Mouse (Mus musculus) liver, embryonic 16.5 days (tissue): ENCODE data around the gene Nr1d2. TPM values are rescaled to one million over a fixed set of nuclear protein-coding genes. Genes with fewer than 3 reads are reported as not detected.
"Not testable (repeated sequence)": the region's sequence is repeated elsewhere in the genome, so short reads cannot be mapped to it uniquely, and the experiment has no call there.

Source experiments
- ATAC-seq: fragments of 200-750 bp; cut with Nextera tagmentation; 2 replicates; pipeline ENCODE4 v1.8.0; 2017; ENCODE audit warnings: low read depth, mild to moderate bottlenecking, moderate number of reproducible peaks, moderate library complexity
- H3K27ac ChIP-seq: fragments of 300-500 bp; sonication (generic); 2 replicates; pipeline ENCODE4 v1.5.1; 2014; ENCODE audit warnings: mild to moderate bottlenecking, low read length
- H3K27me3 ChIP-seq: fragments of 300-500 bp; sonication (generic); 2 replicates; pipeline ENCODE4 v1.6.1; 2014; ENCODE audit warnings: low read depth, low read length, mixed read lengths; ENCODE audit not compliant: control insufficient read depth, insufficient read depth
- H3K36me3 ChIP-seq: fragments of 300-500 bp; sonication (generic); 2 replicates; pipeline ENCODE4 v1.6.1; 2014; ENCODE audit warnings: mild to moderate bottlenecking; ENCODE audit not compliant: control insufficient read depth, insufficient read depth
- H3K4me1 ChIP-seq: fragments of 300-500 bp; sonication (generic); 2 replicates; pipeline ENCODE4 v1.6.1; 2014; ENCODE audit warnings: low read depth, low read length, mixed read lengths; ENCODE audit not compliant: control insufficient read depth
- H3K4me2 ChIP-seq: fragments of 300-500 bp; sonication (generic); 2 replicates; pipeline ENCODE4 v1.6.1; 2014; ENCODE audit warnings: low read depth, low read length, mixed read lengths
- H3K4me3 ChIP-seq: fragments of 300-500 bp; sonication (generic); 2 replicates; pipeline ENCODE4 v1.5.1; 2014; ENCODE audit warnings: low read depth, mild to moderate bottlenecking, low read length
- H3K9ac ChIP-seq: fragments of 300-500 bp; sonication (generic); 2 replicates; pipeline ENCODE4 v1.6.1; 2014; ENCODE audit warnings: low read depth, low read length
- H3K9me3 ChIP-seq: fragments of 300-500 bp; sonication (generic); replicated peaks from 2 replicates; pipeline ENCODE4 v1.6.1; 2016; ENCODE audit warnings: low read length; ENCODE audit not compliant: control insufficient read depth
- WGBS: fragments of 180-500 bp; shearing (Covaris S2); extraction: QIAGEN DNeasy Blood & Tissue Kit; methylation state at CpG from one replicate; pipeline ENCODE4 v1.1.7; 2014; ENCODE audit not compliant: insufficient replicate concordance; 5-methylcytosine and 5-hydroxymethylcytosine counted together
- polyA plus RNA-seq: library from polyadenylated mRNA; unstranded; fragments of >200 nt; fragmentation: Nextera tagmentation; extraction: Ambion mirVana; gene quantifications from 2 replicates; pipeline ENCODE4 v1.2.1, GENCODE M21; 2015

Gene Nr1d2
- polyA plus RNA-seq, 1 experiment from 2014 or later = 1.7 TPM

DNA sequence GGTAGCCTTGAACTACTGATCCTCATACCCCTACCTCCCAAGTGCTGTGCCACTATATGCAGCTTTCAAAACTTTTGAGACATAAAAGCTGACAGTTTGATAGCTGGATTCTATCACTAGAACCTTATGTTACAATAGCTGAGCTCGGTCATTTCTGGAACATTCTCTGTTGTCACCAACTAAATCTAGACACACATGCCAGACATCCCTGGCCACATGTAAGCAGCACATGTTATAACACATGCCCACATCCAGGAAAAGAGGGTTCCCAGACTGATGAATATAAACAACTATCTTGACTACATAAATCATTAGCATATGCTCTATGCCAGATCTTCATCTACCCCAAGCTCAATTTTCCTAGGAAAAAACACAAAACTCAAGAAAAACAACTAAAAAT is 21.8 kb downstream of the Nr1d2 start:
- H3K9me3 ChIP-seq = no peaks in the 10 kb centered on the region
- no peaks in the 10 kb centered on the region for H3K36me3 ChIP-seq
- no peak for ATAC-seq
- no peak overlapping the region for H3K4me2 ChIP-seq
- no peaks in the 10 kb centered on the region for H3K4me1 ChIP-seq
- H3K27me3 ChIP-seq = no peaks in the 10 kb centered on the region
- no peak overlapping the region for H3K27ac ChIP-seq
- WGBS = 47% methylated on average over 1 of the region's 1 CpGs
- no peak overlapping the region for H3K9ac ChIP-seq
- H3K4me3 ChIP-seq = no peak overlapping the region

DNA sequence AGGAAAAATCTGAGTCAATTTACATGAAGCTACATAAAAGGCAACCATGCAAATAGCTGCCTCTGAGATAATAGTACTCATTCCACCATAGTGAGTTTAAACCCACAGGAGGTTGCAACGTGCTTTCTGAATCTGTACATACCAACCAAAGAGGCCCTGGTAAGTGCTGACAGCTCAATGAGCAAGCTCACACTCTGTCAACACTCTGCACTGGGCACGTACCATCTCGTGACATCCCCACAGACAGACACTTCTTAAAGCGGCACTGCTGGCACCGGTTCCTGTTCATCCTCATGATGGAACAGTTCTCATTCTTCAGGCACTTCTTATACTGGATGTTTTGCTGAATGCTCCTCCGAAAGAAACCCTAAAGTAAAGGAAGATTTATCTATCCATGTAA is 22.5 kb downstream of the Nr1d2 start:
- H3K4me3 ChIP-seq = no peak overlapping the region
- H3K9me3 ChIP-seq = no peaks in the 10 kb centered on the region
- no peak overlapping the region for H3K9ac ChIP-seq
- no peaks in the 10 kb centered on the region for H3K4me1 ChIP-seq
- 70% methylated on average over 6 of the region's 6 CpGs for WGBS
- H3K27me3 ChIP-seq = no peaks in the 10 kb centered on the region
- H3K27ac ChIP-seq = no peak overlapping the region
- ATAC-seq = no peak
- H3K4me2 ChIP-seq = no peak overlapping the region
- no peaks in the 10 kb centered on the region for H3K36me3 ChIP-seq

DNA sequence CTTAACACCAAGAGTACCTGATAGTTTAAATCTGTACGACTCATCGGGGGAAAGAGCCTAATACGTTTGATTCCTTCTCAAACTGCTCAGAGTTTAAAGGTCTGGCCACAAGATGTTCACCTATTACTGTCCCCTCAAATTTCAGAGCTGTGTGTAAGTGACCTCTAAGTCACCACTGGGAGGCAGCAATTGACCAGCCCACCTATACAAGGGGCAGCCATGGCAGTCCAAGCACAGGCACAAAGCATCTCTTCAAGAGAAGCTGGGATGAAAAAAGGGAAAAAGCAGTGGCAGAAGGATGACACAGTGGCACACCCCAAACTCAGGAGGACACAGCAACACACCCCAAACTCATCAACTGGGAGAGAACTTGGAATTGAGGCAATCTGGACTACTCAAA is 28.1 kb downstream of the Nr1d2 start:
- Histone ChIP-seq H3K4me3 (no peak overlapping the region), H3K9ac (no peak overlapping the region), H3K9me3 (no peaks in the 10 kb centered on the region), H3K4me2 (no peak overlapping the region), H3K4me1 (no peaks in the 10 kb centered on the region), H3K36me3 (no peaks in the 10 kb centered on the region), H3K27ac (no peak overlapping the region), H3K27me3 (no peaks in the 10 kb centered on the region)
- 68% methylated on average over 3 of the region's 3 CpGs for WGBS
- no peak for ATAC-seq

DNA sequence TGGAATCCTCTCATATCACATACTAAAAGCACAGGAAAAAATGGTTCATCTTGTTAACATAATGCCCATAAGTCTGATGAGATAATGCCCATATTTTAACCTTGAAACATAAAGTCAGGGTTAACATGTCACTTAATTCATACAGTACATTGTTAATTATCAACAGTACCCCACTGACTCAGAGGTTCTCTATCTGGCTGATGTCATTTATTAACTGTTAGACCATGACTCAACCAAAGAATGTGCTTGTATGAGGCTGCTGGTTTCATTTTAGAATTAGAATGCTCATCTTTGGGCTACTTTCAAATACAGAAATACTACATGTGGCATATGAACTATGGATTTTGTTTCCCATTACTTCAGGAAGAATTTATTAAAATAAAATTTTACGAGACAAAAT is 34.6 kb downstream of the Nr1d2 start:
- WGBS = 53% methylated on average over 1 of the region's 1 CpGs
- not testable (repeated sequence) for H3K9me3 ChIP-seq, H3K4me1 ChIP-seq, ATAC-seq, H3K36me3 ChIP-seq, H3K27me3 ChIP-seq, H3K27ac ChIP-seq, H3K9ac ChIP-seq, H3K4me3 ChIP-seq, H3K4me2 ChIP-seq

DNA sequence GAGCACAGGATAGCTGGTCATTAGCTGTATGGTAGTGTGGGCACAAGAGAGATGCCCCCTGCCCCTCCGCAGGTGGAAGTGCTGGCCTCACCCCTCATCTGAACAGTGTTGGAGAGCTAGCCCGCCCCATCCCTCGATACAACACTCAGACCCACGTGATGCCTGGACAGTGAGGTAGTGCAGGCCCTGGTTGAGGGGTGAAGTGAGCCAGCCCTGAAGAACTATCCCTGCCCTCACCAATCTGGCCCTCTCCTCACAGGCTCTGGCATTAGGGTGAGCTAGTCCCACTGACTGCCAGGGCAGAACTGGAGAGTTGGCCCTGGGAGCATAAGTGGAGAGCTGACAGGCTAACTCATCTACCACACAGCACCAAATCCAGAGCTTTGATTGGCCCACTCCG is 37.5 kb downstream of the Nr1d2 start:
- Histone ChIP-seq H3K9ac (no peak overlapping the region), H3K4me3 (no peak overlapping the region), H3K27me3 (no peaks in the 10 kb centered on the region), H3K27ac (no peak overlapping the region), H3K4me2 (no peak overlapping the region), H3K36me3 (no peaks in the 10 kb centered on the region), H3K9me3 (no peaks in the 10 kb centered on the region), H3K4me1 (no peaks in the 10 kb centered on the region)
- no peak for ATAC-seq
- WGBS = 73% methylated on average over 5 of the region's 5 CpGs

DNA sequence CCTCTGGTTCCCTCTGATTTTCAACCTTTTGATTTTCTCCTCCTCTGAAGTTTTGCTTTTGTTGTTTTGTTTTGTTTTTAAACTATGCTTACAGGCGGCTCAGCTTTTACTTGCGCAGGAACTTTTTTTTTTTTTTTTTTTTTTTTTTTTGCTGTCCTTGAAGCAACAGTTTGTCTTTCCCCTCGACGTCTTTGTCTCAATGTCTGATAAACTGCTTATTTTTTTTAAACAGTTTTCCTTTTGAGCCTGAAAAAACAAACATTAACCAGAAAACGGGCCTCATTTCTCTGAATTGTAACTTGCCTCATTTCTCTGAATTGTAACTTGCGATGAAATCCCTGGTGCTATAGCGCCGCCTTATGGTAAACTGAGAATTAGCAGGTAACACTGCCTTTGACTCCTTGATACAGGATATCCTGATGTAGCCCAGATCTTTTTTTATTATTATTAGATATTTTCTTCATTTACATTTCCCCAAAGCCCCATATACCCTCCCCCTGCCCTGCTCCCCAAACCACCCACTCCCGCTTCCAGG is 52.0 kb downstream of the Nr1d2 start:
- Histone ChIP-seq H3K27ac (no peak overlapping the region), H3K4me2 (no peak overlapping the region), H3K4me3 (no peak overlapping the region), H3K9me3 (no peaks in the 10 kb centered on the region), H3K27me3 (no peaks in the 10 kb centered on the region), H3K9ac (no peak overlapping the region), H3K36me3 (no peaks in the 10 kb centered on the region), H3K4me1 (no peaks in the 10 kb centered on the region)
- WGBS = 28% methylated on average over 9 of the region's 9 CpGs
- ATAC-seq = no peak

DNA sequence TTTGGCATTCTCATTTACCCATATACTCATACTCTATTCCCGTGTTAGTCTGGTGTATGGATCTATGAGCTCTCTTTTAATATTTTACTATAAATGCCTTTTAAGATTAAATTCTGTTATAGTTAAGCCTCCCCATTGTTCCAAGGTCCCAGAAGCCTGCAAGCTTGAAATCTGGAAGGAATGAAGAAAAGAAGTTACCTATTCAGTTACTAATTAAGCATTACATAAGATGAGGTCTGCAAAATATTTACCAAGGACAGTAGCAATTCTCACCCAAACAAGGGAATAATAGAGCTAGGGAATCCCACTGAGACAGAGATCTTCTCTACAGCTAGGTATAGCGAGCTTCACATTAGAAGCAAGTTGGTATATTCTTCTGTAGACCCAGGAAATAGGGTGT is 61.4 kb downstream of the Nr1d2 start:
- not testable (repeated sequence) for H3K9me3 ChIP-seq, H3K27me3 ChIP-seq, H3K9ac ChIP-seq, H3K36me3 ChIP-seq, ATAC-seq, H3K4me2 ChIP-seq, H3K4me1 ChIP-seq, H3K27ac ChIP-seq, H3K4me3 ChIP-seq
- 44% methylated on average over 2 of the region's 2 CpGs for WGBS

DNA sequence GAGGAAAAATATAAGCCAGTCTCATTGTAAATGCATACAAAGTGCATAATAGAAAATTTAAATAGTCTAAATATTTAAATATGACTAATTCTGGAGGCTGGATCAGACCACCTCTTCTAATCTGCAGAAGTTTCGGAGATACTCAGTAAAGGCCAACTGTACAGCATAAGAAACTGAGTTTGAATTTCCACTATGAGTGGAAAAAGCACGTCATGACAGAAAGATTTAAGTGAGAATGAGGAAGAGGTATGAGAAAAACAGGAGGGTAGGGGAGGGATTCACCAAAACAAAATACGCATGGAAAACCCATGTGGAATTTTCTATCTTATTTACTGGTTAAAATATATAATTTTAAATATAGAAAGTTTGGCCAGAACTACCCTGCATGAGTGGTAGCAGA is 71.3 kb downstream of the Nr1d2 start:
- Histone ChIP-seq H3K27ac (no peak overlapping the region), H3K9ac (no peak overlapping the region), H3K4me1 (no peaks in the 10 kb centered on the region), H3K9me3 (no peaks in the 10 kb centered on the region), H3K4me3 (no peak overlapping the region), H3K27me3 (no peaks in the 10 kb centered on the region), H3K36me3 (no peaks in the 10 kb centered on the region), H3K4me2 (no peak overlapping the region)
- no peak for ATAC-seq
- WGBS = 48% methylated on average over 3 of the region's 3 CpGs

DNA sequence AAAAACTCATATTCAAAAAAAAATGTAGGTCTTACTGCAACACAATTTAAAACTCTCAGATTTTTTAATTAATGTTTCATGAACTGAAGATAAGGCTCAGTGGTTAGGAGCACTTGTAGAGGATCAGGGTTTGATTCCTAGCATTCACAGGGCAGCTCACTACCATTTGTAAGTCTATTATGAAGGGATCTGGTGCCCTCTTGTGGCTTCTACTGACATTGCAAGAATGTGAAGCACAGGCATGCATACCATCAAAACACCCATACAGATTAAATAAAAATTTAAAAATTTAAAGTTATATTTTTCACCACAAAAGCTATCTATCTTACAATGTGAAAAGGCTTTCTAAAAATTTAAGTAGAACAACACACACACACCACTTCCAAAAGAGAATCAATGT is 71.9 kb downstream of the Nr1d2 start:
- no peaks in the 10 kb centered on the region for H3K36me3 ChIP-seq
- no peaks in the 10 kb centered on the region for H3K27me3 ChIP-seq
- no peaks in the 10 kb centered on the region for H3K4me1 ChIP-seq
- H3K9ac ChIP-seq = no peak overlapping the region
- no peak overlapping the region for H3K4me2 ChIP-seq
- no peak for ATAC-seq
- no peaks in the 10 kb centered on the region for H3K9me3 ChIP-seq
- no peak overlapping the region for H3K27ac ChIP-seq
- H3K4me3 ChIP-seq = no peak overlapping the region
